Mouse (Mus musculus): ENCODE results near the gene Stx16. TPM values are rescaled to one million over a fixed set of nuclear protein-coding genes. Genes with fewer than 3 reads are reported as not detected.

The Stx16 gene
- polyA plus RNA-seq, 2 experiments = 2.1 to 10.9 TPM

GRCm38 (mm10) chr2:174122331-174122730, 46.2 kb downstream of the Stx16 start:
- WGBS (ENCODE audit: insufficient replicate concordance) = 67% methylated on average over 2 of the region's 2 CpGs

GRCm38 (mm10) chr2:174123731-174124130, 47.6 kb downstream of the Stx16 start:
- Histone ChIP-seq H3K4me3 (ENCODE audit: insufficient read depth in 1 of 2, low read depth in 2 of 2, low read length in 2 of 2) (no peak overlapping the region), H3K4me2 (ENCODE audit: low read depth) (no peak overlapping the region), H3K4me1 (replicated peaks; ENCODE audit: control insufficient read depth in 2 of 2, insufficient read depth in 2 of 2, low read length in 1 of 2) (no peaks in the 10 kb centered on the region), H3K9ac (replicated peaks) (no peak overlapping the region), H3K9me3 (ENCODE audit: control insufficient read depth, low read length) (no peaks in the 10 kb centered on the region), H3K27me3 (ENCODE audit: control insufficient read depth, insufficient read depth, low read length) (no peaks in the 10 kb centered on the region), H3K36me3 (replicated peaks; ENCODE audit: control insufficient read depth, insufficient read depth, low read depth) (peaks cover 2% of the 10 kb centered on the region; the same call in 1 of the 2 replicates), H3K27ac (no peak overlapping the region)
- TF ChIP-seq EP300 (IDR thresholded peaks at IDR 0.05; ENCODE audit: low read depth) (no peak), CTCF (IDR thresholded peaks at IDR 0.05; ENCODE audit: low read depth) (no peak)
- DNase-seq (ENCODE audit: low read depth in 3 of 3, low spot score in 3 of 3) = no peak
- WGBS (ENCODE audit: insufficient replicate concordance) = 74% methylated on average over 3 of the region's 3 CpGs
- no peak for ATAC-seq (ENCODE audit: insufficient read depth)

More at GRCm38 (mm10) chr2:174122331-174122730, 46.2 kb downstream of the Stx16 start:
- no peak for TF ChIP-seq CTCF (IDR thresholded peaks at IDR 0.05; ENCODE audit: low read depth)
- no peak for TF ChIP-seq EP300 (IDR thresholded peaks at IDR 0.05; ENCODE audit: low read depth)
- H3K4me3 ChIP-seq (ENCODE audit: insufficient read depth in 1 of 2, low read depth in 2 of 2, low read length in 2 of 2) = no peak overlapping the region
- H3K4me2 ChIP-seq (ENCODE audit: low read depth) = no peak overlapping the region
- H3K27ac ChIP-seq = no peak overlapping the region
- no peak overlapping the region for H3K9ac ChIP-seq (replicated peaks)
- H3K36me3 ChIP-seq (replicated peaks; ENCODE audit: control insufficient read depth, insufficient read depth, low read depth) = peaks cover 2% of the 10 kb centered on the region; the same call in 1 of the 2 replicates
- H3K4me1 ChIP-seq (replicated peaks; ENCODE audit: control insufficient read depth in 2 of 2, insufficient read depth in 2 of 2, low read length in 1 of 2) = no peaks in the 10 kb centered on the region
- no peak for ATAC-seq (ENCODE audit: insufficient read depth)
- H3K27me3 ChIP-seq (ENCODE audit: control insufficient read depth, insufficient read depth, low read length) = no peaks in the 10 kb centered on the region
- DNase-seq (ENCODE audit: low read depth in 3 of 3, low spot score in 3 of 3) = no peak
- no peaks in the 10 kb centered on the region for H3K9me3 ChIP-seq (ENCODE audit: control insufficient read depth, low read length)

- TF ChIP-seq CTCF (IDR thresholded peaks at IDR 0.05; ENCODE audit: low read depth) (no peak), EP300 (IDR thresholded peaks at IDR 0.05; ENCODE audit: low read depth) (no peak)
- DNase-seq (ENCODE audit: low read depth in 3 of 3, low spot score in 3 of 3) = no peak
- no peak for ATAC-seq (ENCODE audit: insufficient read depth)
- no peaks in the 10 kb centered on the region for H3K36me3 ChIP-seq (replicated peaks; ENCODE audit: control insufficient read depth, insufficient read depth, low read depth)
- H3K4me3 ChIP-seq (ENCODE audit: insufficient read depth in 1 of 2, low read depth in 2 of 2, low read length in 2 of 2) = no peak overlapping the region
- no peaks in the 10 kb centered on the region for H3K27me3 ChIP-seq (ENCODE audit: control insufficient read depth, insufficient read depth, low read length)
- no peaks in the 10 kb centered on the region for H3K4me1 ChIP-seq (replicated peaks; ENCODE audit: control insufficient read depth in 2 of 2, insufficient read depth in 2 of 2, low read length in 1 of 2)
- no peaks in the 10 kb centered on the region for H3K9me3 ChIP-seq (ENCODE audit: control insufficient read depth, low read length)
- H3K9ac ChIP-seq (replicated peaks) = no peak overlapping the region
- H3K27ac ChIP-seq = no peak overlapping the region
- 13% methylated on average over 19 of the region's 21 CpGs for WGBS (ENCODE audit: insufficient replicate concordance)
- H3K4me2 ChIP-seq (ENCODE audit: low read depth) = no peak overlapping the region
These were observed 50.6 kb downstream of the Stx16 start for GRCm38 (mm10) chr2:174126522-174127375.

GRCm38 (mm10) chr2:174127376-174127713, 51.2 kb downstream of the Stx16 start:
- WGBS (ENCODE audit: insufficient replicate concordance) = 36% methylated on average over 6 of the region's 6 CpGs
- Histone ChIP-seq H3K36me3 (replicated peaks; ENCODE audit: control insufficient read depth, insufficient read depth, low read depth) (no peaks in the 10 kb centered on the region), H3K4me3 (ENCODE audit: insufficient read depth in 1 of 2, low read depth in 2 of 2, low read length in 2 of 2) (no peak overlapping the region), H3K4me2 (ENCODE audit: low read depth) (no peak overlapping the region), H3K9ac (replicated peaks) (no peak overlapping the region), H3K27ac (no peak overlapping the region), H3K27me3 (ENCODE audit: control insufficient read depth, insufficient read depth, low read length) (no peaks in the 10 kb centered on the region), H3K4me1 (replicated peaks; ENCODE audit: control insufficient read depth in 2 of 2, insufficient read depth in 2 of 2, low read length in 1 of 2) (peaks cover 0 to 5% of the 10 kb centered on the region in 2 experiments; a peak in 1 of 4 replicates), H3K9me3 (ENCODE audit: control insufficient read depth, low read length) (no peaks in the 10 kb centered on the region)
- ATAC-seq (ENCODE audit: insufficient read depth) (no peak), DNase-seq (ENCODE audit: low read depth in 3 of 3, low spot score in 3 of 3) (no peak)
- TF ChIP-seq EP300 (IDR thresholded peaks at IDR 0.05; ENCODE audit: low read depth) = no peak
- no peak for TF ChIP-seq CTCF (IDR thresholded peaks at IDR 0.05; ENCODE audit: low read depth)

- H3K4me2 ChIP-seq (ENCODE audit: low read depth) = no peak overlapping the region
- H3K9me3 ChIP-seq (ENCODE audit: control insufficient read depth, low read length) = no peaks in the 10 kb centered on the region
- WGBS (ENCODE audit: insufficient replicate concordance) = 61% methylated on average over 6 of the region's 6 CpGs
- H3K9ac ChIP-seq (replicated peaks) = no peak overlapping the region
- DNase-seq (ENCODE audit: low read depth in 3 of 3, low spot score in 3 of 3) (no peak), ATAC-seq (ENCODE audit: insufficient read depth) (no peak)
- H3K27ac ChIP-seq = no peak overlapping the region
- no peak overlapping the region for H3K4me3 ChIP-seq (ENCODE audit: insufficient read depth in 1 of 2, low read depth in 2 of 2, low read length in 2 of 2)
- H3K27me3 ChIP-seq (ENCODE audit: control insufficient read depth, insufficient read depth, low read length) = no peaks in the 10 kb centered on the region
- peaks cover 0 to 7% of the 10 kb centered on the region in 2 experiments; a peak in 2 of 4 replicates for H3K4me1 ChIP-seq (replicated peaks; ENCODE audit: control insufficient read depth in 2 of 2, insufficient read depth in 2 of 2, low read length in 1 of 2)
- TF ChIP-seq EP300 (IDR thresholded peaks at IDR 0.05; ENCODE audit: low read depth) (no peak), CTCF (IDR thresholded peaks at IDR 0.05; ENCODE audit: low read depth) (no peak)
- no peaks in the 10 kb centered on the region for H3K36me3 ChIP-seq (replicated peaks; ENCODE audit: control insufficient read depth, insufficient read depth, low read depth)
These were observed 52.8 kb downstream of the Stx16 start for GRCm38 (mm10) chr2:174128926-174129325.
